Comparison of ENCODE assay signal across 13 mouse cellular contexts in the genomic region with DNA sequence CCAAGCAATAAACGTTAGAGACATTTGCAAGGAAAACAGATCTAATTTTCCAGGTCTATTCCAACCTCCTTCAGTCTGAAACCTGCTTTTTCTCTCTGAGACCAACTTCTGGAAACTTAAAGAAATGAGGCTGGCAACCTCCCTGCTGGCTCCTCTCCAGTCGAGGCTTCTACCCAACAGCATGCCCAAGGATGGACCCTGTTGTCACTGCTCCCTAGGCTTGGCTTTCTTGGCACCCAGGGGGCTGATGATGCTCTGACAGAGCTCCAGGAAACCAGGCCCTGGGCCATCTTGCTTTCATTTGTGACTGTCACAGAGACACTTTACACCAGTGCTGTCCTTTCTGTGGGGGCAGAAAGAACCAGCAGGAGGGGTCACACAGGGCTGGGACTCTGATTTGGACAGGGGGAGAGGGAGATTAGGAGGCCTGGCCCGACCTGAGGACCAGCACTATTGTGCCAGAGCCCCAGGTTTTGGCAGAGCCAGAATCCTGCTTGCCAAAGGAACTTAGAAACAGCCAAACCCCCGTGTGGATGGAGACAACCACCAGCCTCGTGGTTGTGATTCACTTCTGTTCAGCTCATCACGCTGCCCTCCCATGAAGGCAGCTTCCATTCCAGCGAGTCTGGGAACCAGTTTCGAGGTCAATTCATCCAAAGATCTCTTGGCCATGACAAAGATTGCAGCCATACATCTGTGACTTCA.
DNase-seq lines count a peak whose midpoint lies in the region.
"Had no signal": no experiment of that assay in that cellular context is flagged by ENCODE, and none has a peak within 500 bp of the region (broad histone marks: within the 10 kb centered on the region; RNA-seq: fewer than 3 reads in every experiment).

No protein-coding gene starts in this region.

- DNase-seq in gastrocnemius, postnatal 25 days = peak; percentile 21
- DNase-seq in gastrocnemius, adult 18-20 months (ENCODE audit: low spot score) = no peak
- DNase-seq in Muller cell, postnatal 12 days (ENCODE audit: inconsistent ontology term) = peak; percentile 23
- peak; percentile 20 for DNase-seq in cerebellum, adult 9-11 months
- DNase-seq in fibroblast of lung, adult 2 months (ENCODE audit: low read depth) = peak; percentile 40
- DNase-seq in lung, postnatal 25 days (ENCODE audit: low spot score) = no peak
- DNase-seq: adrenal gland, postnatal 10 days; embryo, embryonic 11 days; kidney, adult 9 months; kidney, postnatal 14 days; layer of hippocampus, adult 9-11 months; liver, postnatal 0 days; lung, postnatal 4 days had no signal

Comparison
In these comparisons a context has a peak if more than half of its experiments do, and no peak if none do; other contexts are left out.
1. DNase-seq: peak in gastrocnemius, postnatal 25 days (single experiment), Muller cell, postnatal 12 days (single experiment), cerebellum, adult 9-11 months (single experiment) and fibroblast of lung, adult 2 months (single experiment); none in gastrocnemius, adult 18-20 months (single experiment) and lung, postnatal 25 days (single experiment).